Mouse (Mus musculus) heart, embryonic 15.5 days (tissue): ENCODE results near the gene Gnaz. TPM values are rescaled to one million over a fixed set of nuclear protein-coding genes. Genes with fewer than 3 reads are reported as not detected.

Source experiments
- ATAC-seq: fragments of 200-750 bp; cut with Nextera tagmentation; replicated peaks from 2 replicates; pipeline ENCODE4 v1.8.0; 2017; ENCODE audit warnings: low read depth, moderate TSS enrichment; ENCODE audit not compliant: insufficient number of reproducible peaks, insufficient read depth, low FRiP score
- H3K27ac ChIP-seq: fragments of 300-500 bp; sonication (generic); 2 replicates; pipeline ENCODE4 v1.5.1; 2015; ENCODE audit warnings: mild to moderate bottlenecking, inconsistent platforms
- H3K27me3 ChIP-seq: fragments of 300-500 bp; sonication (generic); 2 replicates; pipeline ENCODE4 v1.6.1; 2015; ENCODE audit warnings: inconsistent platforms
- H3K36me3 ChIP-seq: fragments of 300-500 bp; sonication (generic); 2 replicates; pipeline ENCODE4 v1.6.1; 2015; ENCODE audit warnings: mild to moderate bottlenecking, inconsistent platforms
- H3K4me1 ChIP-seq: fragments of 300-500 bp; sonication (generic); replicated peaks from 2 replicates; pipeline ENCODE4 v1.6.1; 2015; ENCODE audit warnings: inconsistent platforms
- H3K4me2 ChIP-seq: fragments of 300-500 bp; sonication (generic); 2 replicates; pipeline ENCODE4 v1.6.1; 2015; ENCODE audit warnings: inconsistent platforms, mild to moderate bottlenecking, moderate library complexity
- H3K4me3 ChIP-seq: fragments of 300-500 bp; sonication (generic); 2 replicates; pipeline ENCODE4 v1.5.1; 2015; ENCODE audit warnings: mild to moderate bottlenecking, inconsistent platforms
- H3K9ac ChIP-seq: fragments of 300-500 bp; sonication (generic); 2 replicates; pipeline ENCODE4 v1.6.1; 2015; ENCODE audit warnings: mild to moderate bottlenecking, inconsistent platforms
- H3K9me3 ChIP-seq: fragments of 300-500 bp; sonication (generic); replicated peaks from 2 replicates; pipeline ENCODE4 v1.6.1; 2016; ENCODE audit warnings: inconsistent platforms
- WGBS: fragments of 180-500 bp; shearing (Covaris S2); methylation state at CpG from one replicate; pipeline ENCODE4 v1.1.7; 2015; ENCODE audit warnings: mixed read lengths; 5-methylcytosine and 5-hydroxymethylcytosine counted together
- polyA plus RNA-seq: library from polyadenylated mRNA; unstranded; fragments of >200 nt; fragmentation: Nextera tagmentation; extraction: Ambion mirVana; gene quantifications from 2 replicates; pipeline ENCODE4 v1.2.1, GENCODE M21; 2015

Gene Gnaz
- polyA plus RNA-seq, 1 experiment from 2014 or later = 1.2 TPM

DNA sequence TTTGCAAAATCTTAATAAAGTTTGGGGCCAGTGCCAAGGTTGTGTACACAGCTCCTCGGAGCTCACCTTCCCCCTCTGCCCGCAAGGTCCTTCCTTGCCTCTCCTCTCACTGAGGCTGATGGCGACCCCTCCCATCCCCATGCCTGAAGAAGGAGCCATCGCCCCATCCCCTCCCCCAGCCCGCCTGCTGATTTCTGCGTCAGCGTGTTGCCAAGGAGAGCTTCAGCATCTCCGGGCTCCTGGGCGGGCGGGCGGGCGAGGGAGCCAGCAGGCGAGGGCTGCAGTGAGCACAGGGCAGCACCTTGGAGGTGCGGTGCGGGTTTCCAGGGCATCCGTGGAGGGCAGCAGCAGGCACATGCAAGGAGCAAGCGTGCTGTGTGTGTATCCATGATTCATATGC, 28.4 kb downstream of the Gnaz start:
- H3K27ac ChIP-seq = no peak overlapping the region

DNA sequence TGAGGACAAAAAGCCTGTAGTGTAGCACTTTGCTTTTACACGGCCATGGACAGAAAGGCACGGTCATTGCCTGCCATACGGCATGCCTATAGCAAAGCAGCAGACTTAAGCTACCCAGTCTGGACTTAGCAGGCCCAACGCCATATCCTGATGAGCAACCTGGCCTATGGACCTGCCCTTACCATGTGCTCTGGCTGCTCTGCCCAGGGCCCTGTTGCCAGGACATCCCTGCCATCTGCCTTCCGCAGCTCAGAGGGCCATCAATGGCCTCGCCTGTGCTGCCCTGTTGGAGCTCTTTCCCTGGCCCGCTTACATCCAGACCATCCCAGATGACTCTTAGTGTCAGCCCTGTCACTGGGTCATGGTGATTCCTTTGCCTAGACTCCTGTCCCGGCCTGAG, 34.4 kb downstream of the Gnaz start:
- Histone ChIP-seq H3K9me3 (no peaks in the 10 kb centered on the region), H3K4me1 (no peaks in the 10 kb centered on the region), H3K9ac (no peak overlapping the region), H3K36me3 (no peaks in the 10 kb centered on the region), H3K4me3 (no peak overlapping the region), H3K4me2 (no peak overlapping the region), H3K27me3 (0 out of 2 replicates have a peak, but pooled peaks cover under 1% of the 10 kb centered on the region), H3K27ac (no peak overlapping the region)
- ATAC-seq = no peak
- 85% methylated on average over 8 of the region's 8 CpGs for WGBS

More for the DNA sequence above, 28.4 kb downstream of the Gnaz start:
- 5% methylated on average over 16 of the region's 17 CpGs for WGBS
- Histone ChIP-seq H3K4me2 (peak overlapping the region; percentile 59), H3K36me3 (no peaks in the 10 kb centered on the region), H3K27me3 (peaks cover 30% of the 10 kb centered on the region), H3K4me3 (peak overlapping the region; percentile 27), H3K4me1 (peaks cover 18% of the 10 kb centered on the region), H3K9ac (no peak overlapping the region), H3K9me3 (no peaks in the 10 kb centered on the region)
- ATAC-seq = no peak

DNA sequence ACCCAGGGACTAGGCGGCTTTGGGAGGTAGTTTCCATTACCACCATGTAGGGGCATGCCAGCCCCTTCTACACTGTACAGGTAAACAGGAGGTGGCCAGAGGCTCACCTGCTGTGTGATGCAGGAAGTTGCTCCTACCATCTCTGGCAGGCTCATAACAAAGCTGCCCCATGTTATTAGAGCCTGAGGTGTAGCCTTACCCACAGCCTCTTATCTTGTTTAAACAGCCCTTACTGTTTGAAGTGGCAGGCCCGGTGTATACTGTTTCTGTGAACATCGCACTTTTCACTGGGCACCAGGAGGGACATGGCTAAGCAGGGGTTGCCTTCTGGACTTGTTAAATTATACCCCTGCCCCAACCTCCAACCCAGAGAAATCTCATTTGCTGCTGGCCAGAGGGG, 37.1 kb downstream of the Gnaz start:
- Histone ChIP-seq H3K9me3 (no peaks in the 10 kb centered on the region), H3K9ac (no peak overlapping the region), H3K4me2 (no peak overlapping the region), H3K27me3 (0 out of 2 replicates have a peak, but pooled peaks cover 5% of the 10 kb centered on the region), H3K27ac (no peak overlapping the region), H3K4me1 (no peaks in the 10 kb centered on the region), H3K36me3 (no peaks in the 10 kb centered on the region), H3K4me3 (no peak overlapping the region)
- ATAC-seq = no peak
- WGBS = 47% methylated on average over 3 of the region's 3 CpGs

DNA sequence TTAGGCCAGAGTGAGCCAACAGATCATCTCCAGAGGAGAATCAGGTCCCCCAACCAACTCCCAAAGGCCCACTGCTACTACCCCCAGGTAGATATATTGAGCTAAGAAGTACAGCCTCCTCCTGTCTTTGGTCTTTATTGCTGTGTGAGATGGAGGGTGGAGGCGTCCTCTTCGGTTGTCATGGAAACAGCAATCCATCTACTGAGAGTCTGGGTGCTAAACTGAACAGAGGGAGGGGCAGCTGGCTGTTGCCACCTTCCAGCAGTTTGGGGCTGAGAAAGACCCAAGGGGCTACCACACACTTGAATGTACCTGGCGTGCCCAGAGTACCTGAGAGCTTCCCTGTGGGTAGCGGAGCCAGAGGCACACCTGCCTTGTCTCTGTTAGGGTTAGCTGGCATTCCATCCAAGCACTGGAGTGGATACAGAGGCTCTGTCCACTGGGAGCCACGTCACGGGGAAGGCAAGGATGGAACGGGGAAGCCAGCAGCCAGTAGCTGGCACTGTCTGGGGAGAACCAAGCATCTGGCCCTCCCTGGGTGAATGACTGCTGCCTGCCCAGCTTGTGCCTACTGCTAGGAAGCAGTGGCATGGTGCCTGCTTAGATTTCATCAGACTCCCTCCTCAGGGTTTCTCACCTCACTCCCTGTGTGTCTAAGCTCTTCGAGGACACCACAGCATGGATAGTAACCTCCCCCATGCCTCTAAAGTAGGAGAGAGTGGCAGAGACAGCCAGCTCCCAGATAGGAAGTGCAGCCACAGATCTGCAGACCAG, 40.1 kb downstream of the Gnaz start:
- Histone ChIP-seq H3K4me3 (no peak overlapping the region), H3K36me3 (no peaks in the 10 kb centered on the region), H3K27me3 (0 out of 2 replicates have a peak, but pooled peaks cover 5% of the 10 kb centered on the region), H3K9me3 (no peaks in the 10 kb centered on the region), H3K4me2 (no peak overlapping the region), H3K9ac (no peak overlapping the region), H3K4me1 (no peaks in the 10 kb centered on the region), H3K27ac (no peak overlapping the region)
- 60% methylated on average over 8 of the region's 8 CpGs for WGBS
- ATAC-seq = no peak

DNA sequence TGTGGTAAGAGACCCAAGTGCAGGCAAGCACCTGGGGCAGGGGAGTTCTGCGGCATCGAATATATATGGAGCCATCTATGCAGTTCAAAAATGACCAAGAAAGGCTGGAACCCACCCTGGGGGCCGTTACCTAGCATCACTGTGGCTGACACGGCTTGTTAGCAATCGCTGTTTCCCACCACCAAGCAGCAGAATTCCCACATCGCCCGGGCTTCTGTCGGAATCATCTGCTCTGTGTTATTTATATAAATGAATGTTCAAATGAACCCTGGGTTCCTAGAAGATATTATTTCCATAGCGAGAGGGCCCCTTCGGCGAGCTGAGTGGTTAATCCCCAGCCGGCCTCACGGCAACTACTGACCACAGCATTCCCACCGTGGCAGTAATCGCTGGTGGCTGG, 43.7 kb downstream of the Gnaz start:
- Histone ChIP-seq H3K4me1 (no peaks in the 10 kb centered on the region), H3K9me3 (no peaks in the 10 kb centered on the region)
- ATAC-seq = no peak

DNA sequence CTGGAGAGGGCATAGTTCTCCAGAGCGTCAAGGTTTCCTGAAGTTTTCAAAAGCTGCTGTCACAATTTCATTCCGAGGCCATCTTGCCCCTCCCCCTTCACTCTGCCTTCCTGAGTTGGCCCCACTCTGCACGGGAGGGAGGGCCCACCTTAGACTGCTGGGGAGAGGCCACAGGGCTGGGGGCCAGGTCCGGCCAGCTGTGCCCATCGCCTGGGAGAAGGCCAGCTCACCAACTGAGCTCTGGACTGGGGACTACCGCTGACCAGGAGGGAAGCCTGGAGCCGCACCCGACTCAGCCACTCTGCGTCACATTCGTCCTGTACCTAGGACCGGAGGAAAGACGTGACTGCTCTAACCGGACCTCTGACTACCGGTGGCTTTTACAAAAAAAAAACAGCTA, 48.5 kb downstream of the Gnaz start:
- Histone ChIP-seq H3K36me3 (no peaks in the 10 kb centered on the region), H3K4me2 (no peak overlapping the region), H3K4me3 (no peak overlapping the region), H3K4me1 (no peaks in the 10 kb centered on the region), H3K9ac (no peak overlapping the region), H3K27ac (no peak overlapping the region), H3K27me3 (no peaks in the 10 kb centered on the region), H3K9me3 (no peaks in the 10 kb centered on the region)
- 67% methylated on average over 14 of the region's 14 CpGs for WGBS
- ATAC-seq = no peak

More for the DNA sequence above, 43.7 kb downstream of the Gnaz start:
- H3K4me3 ChIP-seq = no peak overlapping the region
- no peaks in the 10 kb centered on the region for H3K36me3 ChIP-seq
- 0 out of 2 replicates have a peak, but pooled peaks cover 5% of the 10 kb centered on the region for H3K27me3 ChIP-seq
- H3K9ac ChIP-seq = no peak overlapping the region
- H3K4me2 ChIP-seq = no peak overlapping the region
- H3K27ac ChIP-seq = no peak overlapping the region
- 85% methylated on average over 15 of the region's 15 CpGs for WGBS

DNA sequence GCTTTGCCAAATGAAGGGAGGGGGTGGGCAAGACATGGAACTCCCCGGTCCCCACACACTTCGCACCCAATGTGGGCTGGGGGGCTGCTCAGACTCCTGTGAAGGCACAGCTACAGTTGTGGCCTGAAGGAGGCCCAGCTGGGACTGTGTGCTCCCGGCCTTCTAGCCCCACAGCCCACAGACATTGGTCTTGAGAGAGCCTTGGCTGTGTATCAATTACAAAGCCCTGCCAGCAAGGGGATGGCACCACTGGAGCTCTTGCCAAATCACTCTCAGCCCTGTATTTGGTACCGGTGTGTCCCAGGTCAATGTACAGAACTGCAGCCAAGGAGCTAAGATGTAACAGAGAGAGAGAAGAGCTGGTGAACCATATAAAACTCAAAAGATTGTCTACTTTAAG, 49.5 kb downstream of the Gnaz start:
- no peaks in the 10 kb centered on the region for H3K9me3 ChIP-seq
- H3K27ac ChIP-seq = no peak overlapping the region
- no peak overlapping the region for H3K9ac ChIP-seq
- no peaks in the 10 kb centered on the region for H3K36me3 ChIP-seq
- H3K4me3 ChIP-seq = no peak overlapping the region
- 81% methylated on average over 4 of the region's 4 CpGs for WGBS
- peaks cover 1% of the 10 kb centered on the region; the same call in 1 of the 2 replicates for H3K27me3 ChIP-seq
- no peaks in the 10 kb centered on the region for H3K4me1 ChIP-seq
- no peak overlapping the region for H3K4me2 ChIP-seq
- no peak for ATAC-seq

DNA sequence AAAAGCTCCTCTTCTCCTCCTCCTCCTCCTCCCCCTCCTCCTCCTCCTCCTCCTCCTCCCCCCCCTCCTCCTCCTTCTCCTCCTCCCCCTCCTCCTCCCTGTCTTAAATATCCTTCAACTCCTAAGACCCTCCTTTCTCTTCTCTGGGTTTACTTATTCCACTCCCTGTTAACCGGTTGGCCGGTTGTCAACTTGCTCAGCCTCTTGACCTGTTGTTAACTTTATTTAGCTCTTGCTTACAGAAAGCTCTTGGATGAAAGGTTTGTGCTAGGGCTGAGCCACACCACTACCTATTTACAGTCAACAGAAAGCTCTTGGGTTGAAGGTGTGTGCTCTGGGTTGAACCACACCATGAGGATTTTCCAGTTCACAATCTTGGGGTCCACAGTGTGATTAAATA, 53.3 kb downstream of the Gnaz start:
- Histone ChIP-seq H3K9me3 (no peaks in the 10 kb centered on the region), H3K27me3 (peaks cover 10% of the 10 kb centered on the region), H3K36me3 (no peaks in the 10 kb centered on the region), H3K4me1 (no peaks in the 10 kb centered on the region), H3K9ac (no peak overlapping the region), H3K4me3 (no peak overlapping the region), H3K4me2 (no peak overlapping the region), H3K27ac (no peak overlapping the region)
- no peak for ATAC-seq
- WGBS = 65% methylated on average over 2 of the region's 2 CpGs

DNA sequence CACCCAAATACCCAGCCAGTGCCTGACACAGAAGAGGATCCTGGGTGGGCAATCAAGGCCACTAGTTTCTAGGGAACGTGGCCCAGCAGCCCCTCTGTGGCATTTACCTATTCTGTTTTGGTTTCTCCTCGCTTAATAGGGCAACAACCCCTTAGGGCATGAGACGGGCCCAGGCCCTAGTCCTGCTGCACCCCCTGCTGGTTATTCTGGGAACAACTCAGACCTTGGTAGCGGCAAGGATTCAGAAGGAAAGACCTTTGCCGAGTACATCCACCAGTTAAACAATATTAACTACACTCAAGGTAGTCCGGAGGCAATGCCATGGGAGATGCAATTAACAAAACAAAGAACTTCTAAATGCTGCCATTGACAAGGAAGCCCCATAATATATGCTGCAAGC, 54.2 kb downstream of the Gnaz start:
- no peak overlapping the region for H3K27ac ChIP-seq
- ATAC-seq = no peak
- H3K4me1 ChIP-seq = no peaks in the 10 kb centered on the region
- H3K4me2 ChIP-seq = no peak overlapping the region
- WGBS = 11% methylated on average over 6 of the region's 6 CpGs
- peaks cover 10% of the 10 kb centered on the region for H3K27me3 ChIP-seq
- no peak overlapping the region for H3K4me3 ChIP-seq
- H3K9ac ChIP-seq = no peak overlapping the region
- no peaks in the 10 kb centered on the region for H3K9me3 ChIP-seq
- H3K36me3 ChIP-seq = no peaks in the 10 kb centered on the region

DNA sequence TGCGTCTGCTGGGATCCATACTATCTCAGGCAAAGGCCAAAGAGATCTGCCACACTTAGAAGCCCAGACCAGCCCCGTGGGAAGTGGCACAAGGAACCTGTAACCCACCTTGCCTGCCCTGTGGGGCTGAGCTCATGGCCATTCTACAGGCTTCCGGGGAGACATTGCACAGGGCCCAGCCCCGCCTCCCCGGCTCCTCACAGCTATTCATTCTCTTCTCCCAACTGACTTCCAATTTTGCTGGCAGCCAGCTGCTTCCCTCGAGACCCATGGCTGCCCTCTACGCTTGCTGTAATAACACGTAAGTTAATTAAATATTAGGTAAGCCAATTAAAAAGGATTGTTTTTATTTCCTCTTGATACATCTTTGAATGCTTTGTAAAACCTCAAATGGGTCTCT, 59.5 kb downstream of the Gnaz start:
- Histone ChIP-seq H3K9me3 (no peaks in the 10 kb centered on the region), H3K4me3 (no peak overlapping the region), H3K27ac (no peak overlapping the region), H3K36me3 (no peaks in the 10 kb centered on the region), H3K27me3 (peaks cover 13% of the 10 kb centered on the region), H3K4me2 (no peak overlapping the region), H3K4me1 (no peaks in the 10 kb centered on the region), H3K9ac (no peak overlapping the region)
- 73% methylated on average over 8 of the region's 8 CpGs for WGBS
- no peak for ATAC-seq

DNA sequence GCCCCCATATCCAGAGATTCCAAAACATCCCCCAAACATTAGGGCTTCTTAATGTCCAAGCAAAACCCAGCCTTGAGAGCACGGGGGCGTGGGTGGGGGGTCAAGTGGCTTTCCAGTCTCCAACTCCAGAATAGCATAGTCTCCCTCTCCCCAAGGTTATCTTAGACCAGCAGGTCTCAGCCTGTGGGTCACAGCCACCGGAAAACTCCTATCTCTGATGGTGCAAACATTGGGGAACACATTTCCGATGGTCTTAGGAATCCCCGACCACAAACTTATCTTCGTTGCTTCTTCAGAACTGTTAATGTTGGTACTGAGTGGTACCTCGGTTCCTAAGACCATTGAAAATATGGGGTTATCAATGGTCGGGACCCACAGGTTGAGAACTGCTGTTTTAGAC, 61.8 kb downstream of the Gnaz start:
- Histone ChIP-seq H3K27ac (no peak overlapping the region), H3K4me2 (no peak overlapping the region), H3K9ac (no peak overlapping the region), H3K36me3 (no peaks in the 10 kb centered on the region), H3K4me1 (peaks cover 4% of the 10 kb centered on the region), H3K4me3 (no peak overlapping the region), H3K9me3 (no peaks in the 10 kb centered on the region), H3K27me3 (0 out of 2 replicates have a peak, but pooled peaks cover 4% of the 10 kb centered on the region)
- 66% methylated on average over 8 of the region's 8 CpGs for WGBS
- ATAC-seq = no peak

DNA sequence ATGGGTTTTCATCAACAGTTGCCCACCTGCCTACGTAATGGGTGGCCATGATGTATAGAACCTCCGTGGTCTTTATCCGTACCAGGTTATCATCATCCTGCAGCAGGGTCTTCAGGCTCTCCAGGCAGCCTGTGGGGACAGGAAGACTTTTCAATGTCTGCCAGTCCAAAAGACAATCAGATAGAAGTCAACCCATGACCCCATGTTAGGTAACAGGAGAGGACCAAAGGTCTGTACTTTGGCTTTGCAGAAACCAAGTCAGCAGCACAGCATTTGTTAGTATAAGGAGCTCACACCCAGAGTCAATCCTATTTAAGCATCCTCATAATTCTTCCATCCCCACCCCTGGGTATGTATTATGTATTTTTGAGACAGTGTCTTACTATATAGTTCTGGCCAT, 62.7 kb downstream of the Gnaz start:
- 90% methylated on average over 3 of the region's 3 CpGs for WGBS
- Histone ChIP-seq H3K4me2 (no peak overlapping the region), H3K9me3 (no peaks in the 10 kb centered on the region), H3K27me3 (0 out of 2 replicates have a peak, but pooled peaks cover 4% of the 10 kb centered on the region), H3K4me1 (peaks cover 4% of the 10 kb centered on the region), H3K9ac (no peak overlapping the region), H3K4me3 (no peak overlapping the region), H3K27ac (no peak overlapping the region), H3K36me3 (no peaks in the 10 kb centered on the region)
- ATAC-seq = no peak
